ENCODE assay signal across 9 mouse cellular contexts in the genomic region with DNA sequence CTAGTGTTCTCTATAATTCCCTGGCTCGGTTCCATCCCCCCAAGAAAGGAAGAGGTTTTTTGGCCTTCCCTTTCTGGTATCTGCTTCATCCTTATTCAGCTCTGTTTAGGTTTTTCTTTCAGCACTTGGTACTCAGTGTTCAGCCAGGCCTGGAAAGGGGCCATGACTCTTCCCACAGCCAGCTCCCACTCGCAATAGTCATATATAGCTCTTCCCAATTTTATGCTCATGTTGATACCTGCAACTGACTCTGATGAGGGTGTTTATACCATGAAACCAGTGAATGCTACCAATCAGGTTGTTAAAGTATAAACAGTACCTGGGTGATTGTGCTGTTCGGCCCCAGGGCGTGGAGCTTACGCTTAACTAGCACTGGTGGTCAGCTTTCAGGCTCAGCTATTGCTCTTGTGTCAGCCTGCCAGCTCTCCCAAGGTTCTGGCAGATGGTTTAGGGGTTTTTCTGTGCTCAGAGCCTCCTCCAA. TPM values are rescaled to one million over a fixed set of nuclear protein-coding genes. Genes with fewer than 3 reads are reported as not detected.
DNase-seq lines count a peak whose midpoint lies in the region; ATAC-seq lines count a peak whose summit lies in the region.
"Had no signal": no experiment of that assay in that cellular context is flagged by ENCODE, and none has a peak within 500 bp of the region (broad histone marks: within the 10 kb centered on the region; RNA-seq: fewer than 3 reads in every experiment).

No protein-coding gene starts in this region.

- DNase-seq in gastrocnemius, adult 18-20 months (ENCODE audit: low spot score) = peak; percentile 70
- DNase-seq in gastrocnemius, postnatal 4 days (ENCODE audit: low spot score in 2 of 2) = no peak
- DNase-seq in brain, adult 2 months (ENCODE audit: low read depth, low spot score) = peak; percentile 75
- peak; percentile 35 to 36 for DNase-seq in heart, postnatal 36 days
- peak; percentile 42 for DNase-seq in lung, postnatal 25 days (ENCODE audit: low spot score)
- no peak for DNase-seq in retina, embryonic 14.5 days (ENCODE audit: low spot score)

- ATAC-seq in activated CD4-positive, CD25-positive, alpha-beta regulatory T cell, adult 4 months = no peak
- ATAC-seq in CD4-positive, CD25-positive, alpha-beta regulatory T cell, adult 4 months = no peak

- intact Hi-C loops in heart, postnatal 36 days (cut with DNase I) = no loop called here

RNA-seq across cellular contexts. Expression of a gene that starts 20.9 kb away (rescaled TPM):
- total RNA-seq in gastrocnemius, adult 18-20 months (2021) = 1 to 10 TPM; 1.1 to 2.4 TPM
- total RNA-seq in gastrocnemius, postnatal 4 days (2021) = 1 to 10 TPM; 2.3 to 5.6 TPM
- 10 to 100 TPM; 26.0 to 27.1 TPM for total RNA-seq in heart, postnatal 36 days (2021)
- not detected for polyA plus RNA-seq in activated CD4-positive, CD25-positive, alpha-beta regulatory T cell, adult 4 months (2017; shearing (Covaris generic))
- polyA plus RNA-seq in CD4-positive, CD25-positive, alpha-beta regulatory T cell, adult 4 months (2017; shearing (Covaris generic)) = not detected

RNA-seq across cellular contexts. Expression of a gene that starts 37.4 kb away (rescaled TPM):
- total RNA-seq in gastrocnemius, adult 18-20 months (2021) = not detected
- total RNA-seq in gastrocnemius, postnatal 4 days (2021) = not detected
- total RNA-seq in heart, postnatal 36 days (2021) = not detected
- polyA plus RNA-seq in activated CD4-positive, CD25-positive, alpha-beta regulatory T cell, adult 4 months (2017; shearing (Covaris generic)) = not detected
- not detected for polyA plus RNA-seq in CD4-positive, CD25-positive, alpha-beta regulatory T cell, adult 4 months (2017; shearing (Covaris generic))
- total RNA-seq: hematopoietic stem cell, adult 5-6 weeks had no signal

Comparison
In these comparisons a context has a peak if more than half of its experiments do, and no peak if none do; other contexts are left out.
1. DNase-seq: peak in gastrocnemius, adult 18-20 months (single experiment), brain, adult 2 months (single experiment), heart, postnatal 36 days (2 of 2) and lung, postnatal 25 days (single experiment); none in gastrocnemius, postnatal 4 days (0 of 2) and retina, embryonic 14.5 days (single experiment).
2. RNA of a gene that starts 20.9 kb away (total RNA-seq): 26.0 to 27.1 TPM in heart, postnatal 36 days; 2.3 to 5.6 TPM in gastrocnemius, postnatal 4 days and 1.1 to 2.4 TPM in gastrocnemius, adult 18-20 months; every median in the first group is over 4 times any median in the second.